Mouse (Mus musculus) hindbrain, embryonic 15.5 days (tissue): ENCODE results near the gene Aipl1. TPM values are rescaled to one million over a fixed set of nuclear protein-coding genes. Genes with fewer than 3 reads are reported as not detected.

Source experiments
- ATAC-seq: fragments of 200-750 bp; cut with Nextera tagmentation; 2 replicates; pipeline ENCODE4 v1.8.0; 2017; ENCODE audit warnings: low read depth, moderate number of reproducible peaks, moderate TSS enrichment; ENCODE audit not compliant: low FRiP score
- H3K27ac ChIP-seq: fragments of 300-500 bp; sonication (generic); replicated peaks from 2 replicates; pipeline ENCODE4 v1.5.1; 2015; ENCODE audit warnings: mild to moderate bottlenecking, inconsistent platforms
- H3K27me3 ChIP-seq: fragments of 300-500 bp; sonication (generic); 2 replicates; pipeline ENCODE4 v1.6.1; 2015; ENCODE audit warnings: control low read depth, inconsistent platforms
- H3K36me3 ChIP-seq: fragments of 300-500 bp; sonication (generic); 2 replicates; pipeline ENCODE4 v1.6.1; 2015; ENCODE audit warnings: control low read depth, inconsistent platforms
- H3K4me1 ChIP-seq: fragments of 300-500 bp; sonication (generic); replicated peaks from 2 replicates; pipeline ENCODE4 v1.6.1; 2015; ENCODE audit warnings: control low read depth, inconsistent platforms
- H3K4me2 ChIP-seq: fragments of 300-500 bp; sonication (generic); 2 replicates; pipeline ENCODE4 v1.6.1; 2015; ENCODE audit warnings: moderate library complexity, mild to moderate bottlenecking, inconsistent platforms
- H3K4me3 ChIP-seq: fragments of 300-500 bp; sonication (generic); 2 replicates; pipeline ENCODE4 v1.5.1; 2015; ENCODE audit warnings: mild to moderate bottlenecking, inconsistent platforms
- H3K9ac ChIP-seq: fragments of 300-500 bp; sonication (generic); 2 replicates; pipeline ENCODE4 v1.6.1; 2015; ENCODE audit warnings: inconsistent platforms
- H3K9me3 ChIP-seq: fragments of 300-500 bp; sonication (generic); 2 replicates; pipeline ENCODE4 v1.6.1; 2016; ENCODE audit warnings: control low read depth, inconsistent platforms
- WGBS: fragments of 180-500 bp; shearing (Covaris S2); methylation state at CpG from one replicate; pipeline ENCODE4 v1.1.7; 2015; 5-methylcytosine and 5-hydroxymethylcytosine counted together
- polyA plus RNA-seq: library from polyadenylated mRNA; unstranded; fragments of >200 nt; fragmentation: Nextera tagmentation; extraction: Ambion mirVana; gene quantifications from 2 replicates; pipeline ENCODE4 v1.2.1, GENCODE M21; 2015

The Aipl1 gene
- polyA plus RNA-seq, 1 experiment from 2014 or later = 0.43 TPM

GRCm38 (mm10) chr11:72049171-72049759 lies 12.0 kb upstream of the Aipl1 start:
- H3K27me3 ChIP-seq = peaks cover 8% of the 10 kb centered on the region; the same call in 1 of the 2 replicates
- H3K36me3 ChIP-seq = no peaks in the 10 kb centered on the region
- no peak overlapping the region for H3K9ac ChIP-seq
- WGBS = 66% methylated on average over 8 of the region's 8 CpGs
- H3K4me1 ChIP-seq = peaks cover 24% of the 10 kb centered on the region
- H3K27ac ChIP-seq = no peak overlapping the region
- H3K4me3 ChIP-seq = no peak overlapping the region
- ATAC-seq = no peak
- H3K4me2 ChIP-seq = no peak overlapping the region
- H3K9me3 ChIP-seq = no peaks in the 10 kb centered on the region

- WGBS = 45% methylated on average over 6 of the region's 6 CpGs
- Histone ChIP-seq H3K9me3 (no peaks in the 10 kb centered on the region), H3K9ac (no peak overlapping the region), H3K4me1 (peaks cover 25% of the 10 kb centered on the region), H3K27ac (no peak overlapping the region), H3K36me3 (no peaks in the 10 kb centered on the region), H3K4me2 (no peak overlapping the region), H3K27me3 (peaks cover 6% of the 10 kb centered on the region; the same call in 1 of the 2 replicates), H3K4me3 (no peak overlapping the region)
- ATAC-seq = no peak
These were observed 11.4 kb upstream of the Aipl1 start for GRCm38 (mm10) chr11:72048730-72049129.

GRCm38 (mm10) chr11:72044231-72044630 lies 6.9 kb upstream of the Aipl1 start:
- Histone ChIP-seq H3K9me3 (no peaks in the 10 kb centered on the region), H3K36me3 (no peaks in the 10 kb centered on the region), H3K4me2 (no peak overlapping the region), H3K4me3 (no peak overlapping the region), H3K9ac (no peak overlapping the region), H3K4me1 (peaks cover 34% of the 10 kb centered on the region), H3K27ac (no peak overlapping the region), H3K27me3 (no peaks in the 10 kb centered on the region)
- ATAC-seq = no peak
- WGBS = 92% methylated on average over 3 of the region's 3 CpGs

GRCm38 (mm10) chr11:72042631-72043030 lies 5.3 kb upstream of the Aipl1 start:
- under 1% methylated on average over 14 of the region's 14 CpGs for WGBS
- H3K9me3 ChIP-seq = no peaks in the 10 kb centered on the region
- peaks cover 44% of the 10 kb centered on the region for H3K4me1 ChIP-seq
- H3K27me3 ChIP-seq = no peaks in the 10 kb centered on the region
- peak overlapping the region; percentile 86 for H3K4me2 ChIP-seq
- no peak overlapping the region for H3K27ac ChIP-seq
- no peaks in the 10 kb centered on the region for H3K36me3 ChIP-seq
- peak overlapping the region; percentile 65 for H3K4me3 ChIP-seq
- no peak; the same call in 1 of the 2 replicates for ATAC-seq
- H3K9ac ChIP-seq = peak overlapping the region; percentile 31

GRCm38 (mm10) chr11:72041768-72042607 lies 4.7 kb upstream of the Aipl1 start, which contains the start of gene Pimreg:
Gene Pimreg (plus strand): TSS chr11:72042032.
- Histone ChIP-seq H3K4me1 (peaks cover 44% of the 10 kb centered on the region), H3K9ac (peak within 1 kb of the TSS; percentile 44), H3K9me3 (no peaks in the 10 kb centered on the region), H3K27ac (peak within 1 kb of the TSS; percentile 54; the same call in 1 of the 2 replicates), H3K36me3 (no peaks in the 10 kb centered on the region), H3K4me3 (peak within 1 kb of the TSS; percentile 65), H3K4me2 (peak within 1 kb of the TSS; percentile 86), H3K27me3 (no peaks in the 10 kb centered on the region)
- under 1% methylated on average over 52 of the region's 52 CpGs for WGBS
- peak; percentile 92 for ATAC-seq

- H3K9ac ChIP-seq = peak overlapping the region; percentile 44
- no peaks in the 10 kb centered on the region for H3K27me3 ChIP-seq
- peak overlapping the region; percentile 54; the same call in 1 of the 2 replicates for H3K27ac ChIP-seq
- peaks cover 44% of the 10 kb centered on the region for H3K4me1 ChIP-seq
- H3K9me3 ChIP-seq = no peaks in the 10 kb centered on the region
- 15% methylated on average over 6 of the region's 6 CpGs for WGBS
- H3K36me3 ChIP-seq = no peaks in the 10 kb centered on the region
- ATAC-seq = no peak
- peak overlapping the region; percentile 86 for H3K4me2 ChIP-seq
- peak overlapping the region; percentile 65 for H3K4me3 ChIP-seq
These were observed 4.0 kb upstream of the Aipl1 start for GRCm38 (mm10) chr11:72041290-72041767.

- peak overlapping the region; percentile 36 for H3K27ac ChIP-seq
- H3K27me3 ChIP-seq = no peaks in the 10 kb centered on the region
- no peak overlapping the region for H3K4me3 ChIP-seq
- H3K9me3 ChIP-seq = no peaks in the 10 kb centered on the region
- no peaks in the 10 kb centered on the region for H3K36me3 ChIP-seq
- 19% methylated on average over 16 of the region's 16 CpGs for WGBS
- no peak overlapping the region for H3K9ac ChIP-seq
- ATAC-seq = peak; percentile 24; the same call in 1 of the 2 replicates
- peaks cover 44% of the 10 kb centered on the region for H3K4me1 ChIP-seq
- H3K4me2 ChIP-seq = peak overlapping the region; percentile 33
These were observed 2.5 kb upstream of the Aipl1 start for GRCm38 (mm10) chr11:72039599-72040386.

GRCm38 (mm10) chr11:72037996-72038395 lies 687 bp upstream of the Aipl1 start:
- Histone ChIP-seq H3K4me3 (no peak overlapping the region), H3K27ac (no peak overlapping the region), H3K9me3 (no peaks in the 10 kb centered on the region), H3K36me3 (no peaks in the 10 kb centered on the region), H3K27me3 (no peaks in the 10 kb centered on the region), H3K4me2 (no peak overlapping the region), H3K9ac (no peak overlapping the region), H3K4me1 (peaks cover 37% of the 10 kb centered on the region)
- 1% methylated on average over 4 of the region's 4 CpGs for WGBS
- no peak for ATAC-seq

GRCm38 (mm10) chr11:72032589-72032988 lies 4.7 kb downstream of the Aipl1 start:
- H3K4me3 ChIP-seq = no peak overlapping the region
- no peak for ATAC-seq
- H3K9me3 ChIP-seq = no peaks in the 10 kb centered on the region
- H3K27ac ChIP-seq = no peak overlapping the region
- 0 out of 2 replicates have a peak, but pooled peaks cover 3% of the 10 kb centered on the region for H3K27me3 ChIP-seq
- no peak overlapping the region for H3K9ac ChIP-seq
- 90% methylated on average over 3 of the region's 3 CpGs for WGBS
- H3K4me1 ChIP-seq = 0 out of 2 replicates have a peak, but pooled peaks cover 5% of the 10 kb centered on the region
- H3K4me2 ChIP-seq = no peak overlapping the region
- H3K36me3 ChIP-seq = no peaks in the 10 kb centered on the region

- Histone ChIP-seq H3K36me3 (no peaks in the 10 kb centered on the region), H3K9ac (no peak overlapping the region), H3K9me3 (no peaks in the 10 kb centered on the region), H3K4me3 (no peak overlapping the region), H3K4me1 (0 out of 2 replicates have a peak, but pooled peaks cover 5% of the 10 kb centered on the region), H3K27me3 (0 out of 2 replicates have a peak, but pooled peaks cover 3% of the 10 kb centered on the region), H3K27ac (no peak overlapping the region), H3K4me2 (no peak overlapping the region)
- no peak for ATAC-seq
- 78% methylated on average over 4 of the region's 4 CpGs for WGBS
These were observed 5.2 kb downstream of the Aipl1 start for GRCm38 (mm10) chr11:72032091-72032490.

GRCm38 (mm10) chr11:72031353-72031752 lies 6.0 kb downstream of the Aipl1 start:
- 92% methylated on average over 7 of the region's 7 CpGs for WGBS
- H3K9me3 ChIP-seq = no peaks in the 10 kb centered on the region
- H3K27me3 ChIP-seq = 0 out of 2 replicates have a peak, but pooled peaks cover 3% of the 10 kb centered on the region
- no peak overlapping the region for H3K27ac ChIP-seq
- no peak overlapping the region for H3K4me3 ChIP-seq
- ATAC-seq = no peak
- H3K36me3 ChIP-seq = no peaks in the 10 kb centered on the region
- 0 out of 2 replicates have a peak, but pooled peaks cover 5% of the 10 kb centered on the region for H3K4me1 ChIP-seq
- H3K9ac ChIP-seq = no peak overlapping the region
- no peak overlapping the region for H3K4me2 ChIP-seq
